Comparison of ENCODE assay signal across 8 mouse cellular contexts in the genomic region with DNA sequence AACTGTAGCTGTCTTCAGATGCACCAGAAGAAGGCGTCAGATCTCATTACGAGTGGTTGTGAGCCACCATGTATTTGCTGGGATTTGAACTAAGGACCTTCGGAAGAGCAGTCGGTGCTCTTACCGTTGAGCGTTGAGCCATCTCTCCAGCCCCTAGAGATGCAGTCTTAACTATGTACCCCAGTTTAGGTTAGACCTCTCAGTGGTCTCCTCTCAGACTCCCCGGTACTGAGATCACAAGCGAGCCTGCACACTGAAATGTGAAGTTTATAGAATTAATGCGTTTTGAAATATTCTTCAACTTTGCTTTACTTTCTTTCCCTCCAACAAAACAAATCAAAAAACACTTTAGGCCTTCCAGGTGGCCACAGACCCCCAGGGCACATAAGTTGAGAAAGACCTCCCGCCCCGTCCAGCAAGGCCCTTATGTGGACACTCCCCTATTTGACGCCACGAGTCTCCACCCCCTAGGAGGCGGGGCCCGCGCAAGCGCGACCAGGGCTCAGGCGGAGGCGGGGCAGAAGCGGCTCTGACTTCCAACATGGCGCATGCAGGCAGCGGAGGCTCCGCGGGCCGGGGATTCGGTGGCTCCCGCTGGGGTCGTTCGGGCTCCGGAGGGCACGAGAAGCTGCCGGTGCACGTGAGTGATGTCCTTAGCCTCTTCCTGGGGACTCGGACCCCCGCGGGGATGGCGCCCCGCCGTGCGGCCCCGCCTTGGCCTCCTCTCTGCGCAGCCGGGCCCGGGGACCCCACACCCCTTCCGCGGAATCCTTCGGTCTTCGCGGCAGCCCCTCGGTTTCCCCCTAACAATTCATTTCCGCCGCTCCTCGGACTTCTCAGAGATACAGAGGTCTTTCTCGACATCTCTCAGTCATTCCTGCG. TPM values are rescaled to one million over a fixed set of nuclear protein-coding genes. Genes with fewer than 3 reads are reported as not detected.
A peak's percentile ranks its signal among the peaks of the same experiment; 100 is the strongest.
DNase-seq lines count a peak whose midpoint lies in the region; ATAC-seq lines count a peak whose summit lies in the region.

TSS of gene Sin3b (plus strand) at position 517 of the 882 bp plus-strand sequence.

- peak; percentile 98 for ATAC-seq in megakaryocyte progenitor cell, adult 5-6 weeks (replicated peaks; ENCODE audit: poor library complexity)

- DNase-seq in adipocyte (ENCODE audit: low spot score) = peak; percentile 96
- peak; percentile 91 for DNase-seq in embryo, embryonic 10 days (ENCODE audit: low spot score)
- peak; percentile 98 for DNase-seq in gastrocnemius, postnatal 10 days
- DNase-seq in induced T-regulatory cell, adult 2 months (ENCODE audit: low read depth) = peak; percentile 94
- DNase-seq in left cerebral cortex, adult 9 months (ENCODE audit: low spot score in 2 of 2) = peak; percentile 73 to 94
- DNase-seq in right cerebral cortex, postnatal 14 days = peak; percentile 91
- peak; percentile 97 for DNase-seq in urinary bladder, postnatal 36 days (ENCODE audit: low spot score in 2 of 2)

RNA-seq across cellular contexts. Expression of gene Sin3b, which starts in this region (rescaled TPM):
- total RNA-seq in gastrocnemius, postnatal 10 days (2021) = 10 to 100 TPM; 78.2 to 80.8 TPM
- 81.9 and 87.4 TPM in 2 replicates for total RNA-seq in megakaryocyte progenitor cell, adult 5-6 weeks (2015)
- 79.8 and 86.7 TPM in 2 replicates for total RNA-seq in megakaryocyte progenitor cell, adult 5-6 weeks (2017)

Comparison
In these comparisons a context has a peak if more than half of its experiments do, and no peak if none do; other contexts are left out.
1. Peak in every context shown above with its lines: DNase-seq and ATAC-seq.